Mouse (Mus musculus): ENCODE data around the gene H2al1a. TPM values are rescaled to one million over a fixed set of nuclear protein-coding genes. Genes with fewer than 3 reads are reported as not detected.
"Not testable (repeated sequence)": the region's sequence is repeated elsewhere in the genome, so short reads cannot be mapped to it uniquely, and the experiment has no call there.

The H2al1a gene
- not detected in 2 replicates for polyA plus RNA-seq (2015; fragmentation: Nextera tagmentation; extraction: Ambion mirVana)

DNA sequence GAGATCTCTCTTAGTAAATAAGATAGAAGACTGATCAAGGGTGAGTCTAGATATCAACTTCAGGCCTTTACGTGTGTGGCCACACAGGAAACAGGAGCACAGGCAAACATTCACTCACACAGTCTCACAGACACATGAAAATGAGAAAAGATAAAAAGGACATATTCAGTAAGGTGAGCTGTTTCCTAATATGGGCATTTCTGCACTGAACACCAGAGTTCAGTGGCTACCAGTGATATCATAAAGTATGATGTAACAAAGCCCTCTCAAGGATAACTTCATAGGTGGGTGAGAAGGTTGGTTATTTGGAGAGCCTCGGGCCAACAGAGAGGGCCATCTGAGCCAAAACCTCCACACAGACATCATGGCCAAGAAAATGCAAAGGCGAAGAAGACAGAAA, at the start of gene H2al1a:
Gene H2al1a, plus strand, starts transcription at position 301 of the 400 bp plus-strand sequence.
- not testable (repeated sequence) for H3K9ac ChIP-seq; H3K4me1 ChIP-seq (replicated peaks); ATAC-seq (ENCODE audit: low FRiP score); H3K9me3 ChIP-seq; H3K4me3 ChIP-seq; H3K27ac ChIP-seq; H3K4me2 ChIP-seq; H3K27me3 ChIP-seq; H3K36me3 ChIP-seq
- no CpG with 5 or more reads among the region's 3 CpGs for WGBS

DNA sequence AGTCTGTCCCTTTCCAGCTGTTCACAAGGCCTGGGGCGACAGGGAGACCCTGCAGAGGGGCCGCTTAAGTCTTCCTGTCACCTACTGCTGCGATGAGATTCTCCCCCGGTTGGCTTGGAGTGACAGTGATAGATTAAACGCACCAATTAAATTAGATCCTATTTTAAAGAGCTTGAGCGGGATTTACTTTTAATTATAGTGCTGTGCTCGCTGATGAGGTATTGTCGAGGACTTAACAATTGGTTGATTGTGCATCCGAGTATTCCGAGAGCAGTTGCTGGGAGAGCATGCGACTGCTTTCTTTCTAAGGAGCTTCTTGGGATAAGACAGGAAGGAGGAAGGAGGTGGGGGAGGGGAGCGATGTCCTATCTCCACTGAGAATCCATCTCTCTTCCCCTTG, 48.9 kb upstream of the H2al1a start:
- Histone ChIP-seq H3K27ac (no peak overlapping the region), H3K4me2 (no peak overlapping the region), H3K9me3 (no peaks in the 10 kb centered on the region), H3K4me3 (no peak overlapping the region), H3K36me3 (no peaks in the 10 kb centered on the region), H3K27me3 (peaks cover 8% of the 10 kb centered on the region; the same call in 1 of the 2 replicates), H3K4me1 (replicated peaks) (peaks cover 9% of the 10 kb centered on the region), H3K9ac (no peak overlapping the region)
- ATAC-seq (ENCODE audit: low FRiP score): no peak
- 26% methylated on average over 12 of the region's 12 CpGs for WGBS

DNA sequence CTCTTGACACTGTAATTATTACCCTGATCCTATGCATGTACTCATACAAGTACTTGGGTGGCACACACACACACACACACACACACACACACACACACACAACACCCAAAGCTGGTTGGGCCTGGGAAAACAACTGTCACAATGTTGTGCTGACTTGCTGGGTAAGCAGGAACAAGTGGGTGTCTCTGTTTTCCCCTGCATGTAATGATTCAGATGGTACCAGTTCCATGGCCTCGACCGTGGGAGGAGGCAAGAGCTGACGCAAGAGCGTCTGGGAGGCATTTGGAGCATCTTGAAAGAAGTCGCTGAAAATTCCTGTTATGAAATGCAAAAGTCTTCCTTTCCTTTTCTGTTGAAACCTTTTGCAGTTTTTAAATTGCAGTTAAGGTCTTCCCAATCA, 45.0 kb upstream of the H2al1a start:
- peaks cover 9% of the 10 kb centered on the region for H3K4me1 ChIP-seq (replicated peaks)
- no peak overlapping the region for H3K9ac ChIP-seq
- 71% methylated on average over 5 of the region's 5 CpGs for WGBS
- no peak overlapping the region for H3K27ac ChIP-seq
- no peaks in the 10 kb centered on the region for H3K9me3 ChIP-seq
- H3K4me2 ChIP-seq: no peak overlapping the region
- H3K36me3 ChIP-seq: no peaks in the 10 kb centered on the region
- peaks cover 9% of the 10 kb centered on the region; the same call in 1 of the 2 replicates for H3K27me3 ChIP-seq
- H3K4me3 ChIP-seq: no peak overlapping the region
- ATAC-seq (ENCODE audit: low FRiP score): no peak

DNA sequence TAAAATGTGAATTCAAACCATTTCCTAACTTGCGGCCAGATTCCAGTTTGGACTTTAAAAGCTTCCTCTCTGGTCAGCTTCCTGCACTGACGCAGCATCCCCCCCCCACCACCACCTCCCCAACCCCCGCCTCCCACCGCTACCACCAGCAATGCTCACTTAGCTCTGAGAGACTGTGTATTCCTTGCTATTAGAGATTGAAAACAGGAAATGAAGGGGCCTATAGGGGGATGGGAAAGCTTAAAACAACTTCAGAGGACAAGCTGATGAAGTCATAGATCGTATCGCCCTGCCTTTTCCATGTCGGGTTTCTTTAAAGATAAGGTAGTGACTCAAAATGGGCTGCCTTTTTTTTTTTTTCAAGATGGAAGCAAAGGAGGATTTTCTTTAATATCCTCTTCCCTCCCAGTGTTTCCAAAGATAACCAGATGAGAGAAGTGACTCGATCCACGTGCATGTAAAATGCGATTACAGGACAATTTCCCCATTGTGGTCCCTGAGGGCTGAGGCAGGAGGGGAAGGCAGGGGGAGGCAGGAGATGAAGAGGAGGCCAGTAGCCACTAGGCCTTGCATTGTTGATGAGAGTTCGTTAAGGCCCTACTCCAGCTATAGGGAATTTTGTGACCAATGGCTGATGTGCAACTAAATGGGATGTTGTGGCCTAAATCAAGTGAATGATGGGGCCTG, 44.4 kb upstream of the H2al1a start:
- no peak overlapping the region for H3K27ac ChIP-seq
- H3K4me1 ChIP-seq (replicated peaks): peaks cover 9% of the 10 kb centered on the region
- H3K36me3 ChIP-seq: no peaks in the 10 kb centered on the region
- H3K4me2 ChIP-seq: no peak overlapping the region
- H3K4me3 ChIP-seq: no peak overlapping the region
- 65% methylated on average over 11 of the region's 11 CpGs for WGBS
- ATAC-seq (ENCODE audit: low FRiP score): no peak
- peaks cover 9% of the 10 kb centered on the region; the same call in 1 of the 2 replicates for H3K27me3 ChIP-seq
- H3K9ac ChIP-seq: no peak overlapping the region
- no peaks in the 10 kb centered on the region for H3K9me3 ChIP-seq

DNA sequence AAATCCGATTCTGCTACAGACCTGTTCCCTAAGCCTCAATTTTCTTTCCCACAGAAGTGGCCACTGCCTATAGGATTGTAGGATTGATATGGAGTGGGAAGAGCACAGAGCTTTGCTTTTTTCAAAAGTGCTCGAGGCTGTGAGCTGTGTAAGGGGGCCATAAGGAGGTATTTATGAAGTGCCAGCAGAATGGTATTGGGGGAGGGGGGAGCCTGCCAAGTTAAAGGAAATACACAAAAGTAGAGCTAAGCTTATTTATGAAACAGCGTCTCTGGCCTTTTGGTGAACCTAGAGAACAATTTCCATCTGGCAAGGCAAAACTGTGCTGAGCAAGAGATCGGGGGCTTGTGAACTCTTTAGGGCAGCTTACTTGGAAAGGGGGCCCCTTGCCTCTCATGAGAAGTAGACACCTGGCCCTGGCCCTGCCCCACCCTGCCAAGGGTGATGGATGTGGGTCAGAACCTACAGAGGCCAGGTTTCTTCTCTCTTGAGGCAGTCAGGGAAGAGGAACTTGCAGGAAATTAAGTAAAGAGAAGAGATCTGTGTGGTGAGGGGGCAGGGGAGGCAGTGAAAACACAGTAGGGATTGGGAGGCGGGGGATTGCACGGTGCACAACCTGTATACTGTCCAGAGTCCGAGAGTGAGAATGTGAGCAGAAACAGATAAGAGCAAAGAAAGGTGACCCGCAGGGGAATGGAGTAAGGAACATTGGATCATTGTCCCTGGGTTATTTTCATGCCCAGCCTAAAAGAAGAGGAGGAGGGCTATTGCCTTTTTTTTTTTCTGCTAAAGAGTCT, 43.3 kb upstream of the H2al1a start:
- peaks cover 9% of the 10 kb centered on the region; the same call in 1 of the 2 replicates for H3K27me3 ChIP-seq
- H3K4me2 ChIP-seq: no peak overlapping the region
- ATAC-seq (ENCODE audit: low FRiP score): no peak
- 73% methylated on average over 8 of the region's 8 CpGs for WGBS
- no peak overlapping the region for H3K9ac ChIP-seq
- H3K4me3 ChIP-seq: no peak overlapping the region
- H3K27ac ChIP-seq: no peak overlapping the region
- no peaks in the 10 kb centered on the region for H3K36me3 ChIP-seq
- no peaks in the 10 kb centered on the region for H3K4me1 ChIP-seq (replicated peaks)
- H3K9me3 ChIP-seq: no peaks in the 10 kb centered on the region

DNA sequence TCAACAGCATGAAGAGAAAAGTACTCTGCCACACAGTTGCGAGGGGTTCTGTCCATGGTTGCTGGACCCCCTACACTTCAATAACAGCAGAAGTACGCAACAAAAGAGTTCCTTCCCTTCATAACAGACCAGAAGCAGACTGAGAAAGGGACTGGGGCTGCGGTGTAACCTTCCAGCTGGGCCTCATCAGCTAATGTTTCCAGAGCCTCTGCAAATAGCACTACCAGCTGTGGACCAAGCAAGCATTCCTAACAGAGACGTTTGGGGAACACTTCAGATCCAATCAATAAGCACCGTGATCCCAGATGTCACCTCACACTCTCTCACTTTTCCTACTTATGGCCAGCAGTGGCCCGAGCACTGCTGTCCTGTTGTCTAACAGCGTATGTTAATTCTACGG, 34.1 kb upstream of the H2al1a start:
- 76% methylated on average over 8 of the region's 8 CpGs for WGBS
- H3K36me3 ChIP-seq: no peaks in the 10 kb centered on the region
- H3K9me3 ChIP-seq: no peaks in the 10 kb centered on the region
- no peak overlapping the region for H3K9ac ChIP-seq
- H3K27ac ChIP-seq: no peak overlapping the region
- H3K4me3 ChIP-seq: no peak overlapping the region
- no peak overlapping the region for H3K4me2 ChIP-seq
- H3K27me3 ChIP-seq: no peaks in the 10 kb centered on the region; the same call in 1 of the 2 replicates
- no peaks in the 10 kb centered on the region for H3K4me1 ChIP-seq (replicated peaks)
- no peak for ATAC-seq (ENCODE audit: low FRiP score)

DNA sequence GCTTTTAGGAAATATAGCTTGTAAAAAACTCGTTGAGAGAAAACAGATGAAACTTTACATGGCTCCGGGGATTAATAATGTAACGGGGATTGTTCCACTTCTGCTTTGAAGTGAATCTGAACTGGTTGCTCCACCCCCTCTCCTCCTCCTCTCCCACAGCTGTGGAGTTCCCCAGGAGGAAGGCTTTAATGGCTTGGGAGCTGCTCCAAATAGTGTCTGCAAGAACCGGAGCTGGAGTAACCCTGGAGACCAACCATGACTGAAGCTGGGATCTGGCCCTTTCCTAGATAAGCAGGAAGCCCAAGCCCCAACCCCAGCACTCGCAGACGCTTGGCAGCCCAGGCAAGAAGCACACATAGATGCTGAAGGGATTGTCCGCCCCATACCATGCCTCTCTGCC, 31.3 kb upstream of the H2al1a start:
- no peaks in the 10 kb centered on the region for H3K4me1 ChIP-seq (replicated peaks)
- 73% methylated on average over 7 of the region's 7 CpGs for WGBS
- H3K27ac ChIP-seq: no peak overlapping the region
- H3K27me3 ChIP-seq: no peaks in the 10 kb centered on the region; the same call in 1 of the 2 replicates
- no peak overlapping the region for H3K9ac ChIP-seq
- no peak overlapping the region for H3K4me2 ChIP-seq
- no peaks in the 10 kb centered on the region for H3K9me3 ChIP-seq
- H3K4me3 ChIP-seq: no peak overlapping the region
- no peaks in the 10 kb centered on the region for H3K36me3 ChIP-seq
- ATAC-seq (ENCODE audit: low FRiP score): no peak

DNA sequence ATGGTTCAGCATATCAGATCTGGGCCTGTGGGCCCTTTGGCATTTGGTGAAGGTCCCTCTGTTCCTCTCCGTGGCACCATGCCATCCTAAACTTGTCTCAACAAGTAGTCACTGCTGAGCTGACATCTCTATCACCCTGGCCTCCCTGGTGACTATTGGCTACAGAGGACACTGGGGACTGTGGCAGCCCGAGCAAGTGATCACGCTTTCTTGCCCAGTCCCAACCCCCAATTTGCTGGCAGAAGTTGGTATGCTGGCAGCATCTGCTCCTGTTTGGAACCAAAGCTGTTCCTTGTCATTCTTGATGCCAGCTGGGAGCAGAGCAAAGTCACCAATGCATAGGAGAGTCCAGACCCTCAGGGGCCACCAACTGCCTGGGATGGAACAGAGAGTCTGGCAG, 30.0 kb upstream of the H2al1a start:
- H3K4me3 ChIP-seq: no peak overlapping the region
- H3K4me1 ChIP-seq (replicated peaks): no peaks in the 10 kb centered on the region
- no peak overlapping the region for H3K4me2 ChIP-seq
- H3K9ac ChIP-seq: no peak overlapping the region
- H3K27ac ChIP-seq: no peak overlapping the region
- no peaks in the 10 kb centered on the region for H3K36me3 ChIP-seq
- ATAC-seq (ENCODE audit: low FRiP score): no peak
- H3K27me3 ChIP-seq: no peaks in the 10 kb centered on the region; the same call in 1 of the 2 replicates
- H3K9me3 ChIP-seq: no peaks in the 10 kb centered on the region
- 78% methylated on average over 3 of the region's 3 CpGs for WGBS

DNA sequence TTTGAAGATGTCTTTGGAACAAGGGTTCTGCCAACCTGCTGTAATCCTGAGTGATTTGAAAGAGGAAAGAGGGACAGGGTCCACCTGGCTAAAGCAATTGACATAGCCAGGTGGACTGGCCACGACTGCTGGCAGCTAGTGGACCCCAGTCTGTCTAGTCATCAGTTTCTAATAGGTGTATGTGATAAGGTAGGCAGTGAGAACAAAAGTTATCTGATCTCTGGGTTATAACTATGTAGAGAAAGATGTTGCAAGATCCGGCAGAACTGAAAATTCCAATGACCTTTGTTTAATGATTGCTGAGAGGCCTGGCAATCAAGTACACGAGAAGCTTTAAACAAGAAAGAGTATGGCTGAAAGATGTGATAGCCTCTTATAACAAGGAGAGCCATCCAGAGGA, 25.9 kb upstream of the H2al1a start:
- ATAC-seq (ENCODE audit: low FRiP score): no peak
- Histone ChIP-seq H3K27me3 (peaks cover 7% of the 10 kb centered on the region; the same call in 1 of the 2 replicates), H3K36me3 (no peaks in the 10 kb centered on the region), H3K9ac (no peak overlapping the region), H3K4me3 (no peak overlapping the region), H3K4me2 (no peak overlapping the region), H3K27ac (no peak overlapping the region), H3K9me3 (no peaks in the 10 kb centered on the region), H3K4me1 (replicated peaks) (no peaks in the 10 kb centered on the region)
- 81% methylated on average over 3 of the region's 3 CpGs for WGBS

DNA sequence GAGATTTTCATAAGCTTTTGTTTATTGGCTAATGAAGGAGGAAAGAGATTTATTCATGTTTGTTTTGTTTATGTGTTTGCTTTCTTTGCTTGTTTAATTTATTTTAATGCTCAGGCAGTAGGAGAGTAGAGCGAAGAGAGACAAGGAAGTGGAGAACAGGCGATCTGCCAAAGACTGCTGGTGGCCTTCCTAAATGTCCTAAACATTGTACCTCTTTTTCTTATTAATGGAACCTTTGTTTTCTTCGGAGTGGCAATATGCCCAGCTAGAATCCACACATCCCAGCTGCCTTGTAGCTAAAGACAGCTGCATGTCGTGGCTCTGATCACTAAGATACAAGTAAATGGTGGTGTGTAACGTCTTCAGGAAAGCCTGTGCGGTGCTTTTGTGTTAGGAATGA, 22.0 kb upstream of the H2al1a start:
- Histone ChIP-seq H3K9me3 (no peaks in the 10 kb centered on the region), H3K4me1 (replicated peaks) (no peaks in the 10 kb centered on the region), H3K4me2 (no peak overlapping the region), H3K4me3 (no peak overlapping the region), H3K27me3 (peaks cover 7% of the 10 kb centered on the region; the same call in 1 of the 2 replicates), H3K9ac (no peak overlapping the region), H3K36me3 (no peaks in the 10 kb centered on the region), H3K27ac (no peak overlapping the region)
- WGBS: 74% methylated on average over 6 of the region's 6 CpGs
- ATAC-seq (ENCODE audit: low FRiP score): no peak

DNA sequence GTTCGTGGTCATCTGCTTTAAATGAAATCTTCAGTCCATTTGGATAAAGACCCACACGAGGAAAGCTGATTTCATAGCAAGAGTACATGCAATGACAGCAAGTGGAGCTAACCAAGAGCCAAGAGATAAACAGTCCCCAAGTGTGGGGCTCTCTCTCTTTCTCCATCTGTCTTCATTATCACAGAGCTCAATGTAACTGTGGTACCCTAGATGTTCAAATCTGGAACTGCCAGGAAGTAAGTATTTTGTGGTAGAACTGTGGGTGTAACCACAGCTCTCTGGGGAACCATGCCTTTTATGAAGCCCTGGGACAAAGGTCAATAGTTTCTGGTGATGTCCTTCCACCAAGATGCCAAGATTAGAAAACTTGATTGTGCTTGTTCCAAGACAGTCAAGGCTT, 18.3 kb upstream of the H2al1a start:
- Histone ChIP-seq H3K4me3 (no peak overlapping the region), H3K27me3 (peaks cover 7% of the 10 kb centered on the region; the same call in 1 of the 2 replicates), H3K9ac (no peak overlapping the region), H3K36me3 (no peaks in the 10 kb centered on the region), H3K27ac (no peak overlapping the region), H3K4me1 (replicated peaks) (no peaks in the 10 kb centered on the region), H3K9me3 (no peaks in the 10 kb centered on the region), H3K4me2 (no peak overlapping the region)
- no peak for ATAC-seq (ENCODE audit: low FRiP score)
- 68% methylated on average over 2 of the region's 2 CpGs for WGBS

DNA sequence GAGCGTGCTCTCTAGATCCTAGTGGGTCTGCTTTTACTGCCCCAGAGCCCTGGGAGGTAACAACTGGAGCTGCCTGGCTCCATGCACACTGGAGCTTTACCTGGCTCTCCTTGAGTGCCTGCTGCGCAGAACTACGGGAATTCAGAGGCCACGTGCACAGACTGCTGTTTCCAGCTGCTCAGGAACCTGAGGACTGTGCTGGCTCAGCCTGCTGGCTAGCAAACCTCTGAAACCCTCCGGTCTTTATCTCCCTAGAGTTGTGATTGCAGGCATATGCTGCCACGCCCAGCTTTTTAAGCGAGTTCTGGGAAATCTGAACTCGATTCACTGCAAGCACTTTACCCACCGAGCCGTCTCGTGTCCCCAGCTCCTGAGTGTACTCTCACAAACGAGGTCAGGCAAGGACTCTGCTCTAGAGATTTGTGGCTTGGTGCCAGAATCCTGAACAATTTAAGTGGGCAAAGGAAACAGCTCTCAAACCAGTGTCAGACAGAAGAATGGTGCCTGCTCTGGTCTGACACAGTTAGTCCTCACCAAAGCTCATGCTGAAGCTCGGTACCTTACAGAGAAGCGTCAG, 10.7 kb upstream of the H2al1a start:
- no peak for ATAC-seq (ENCODE audit: low FRiP score)
- no peak overlapping the region for H3K4me3 ChIP-seq
- H3K4me1 ChIP-seq (replicated peaks): no peaks in the 10 kb centered on the region
- H3K9me3 ChIP-seq: no peaks in the 10 kb centered on the region
- H3K9ac ChIP-seq: no peak overlapping the region
- WGBS: 78% methylated on average over 14 of the region's 14 CpGs
- no peaks in the 10 kb centered on the region for H3K36me3 ChIP-seq
- peaks cover 11% of the 10 kb centered on the region; the same call in 1 of the 2 replicates for H3K27me3 ChIP-seq
- no peak overlapping the region for H3K4me2 ChIP-seq
- H3K27ac ChIP-seq: no peak overlapping the region

Measured in hindbrain, embryonic 13.5 days (tissue).